Comparison of ENCODE assay signal across 28 mouse cellular contexts in genomic region chr12:111245070-111245469, GRCm38 (mm10). TPM values are rescaled to one million over a fixed set of nuclear protein-coding genes. Genes with fewer than 3 reads are reported as not detected.
"Had no signal": no experiment of that assay in that cellular context is flagged by ENCODE, and none has a peak within 500 bp of the region (broad histone marks: within the 10 kb centered on the region; RNA-seq: fewer than 3 reads in every experiment).

No protein-coding gene starts in this region.

- H3K4me1 ChIP-seq: heart, embryonic 10.5 days; heart, embryonic 12.5 days; hindbrain, embryonic 13.5 days; hindbrain, embryonic 15.5 days; intestine, embryonic 15.5 days; limb, embryonic 10.5 days; limb, embryonic 12.5 days had no signal

- H3K9ac ChIP-seq: heart, embryonic 12.5 days; hindbrain, embryonic 13.5 days; hindbrain, embryonic 15.5 days; intestine, embryonic 15.5 days; limb, embryonic 12.5 days; liver, embryonic 13.5 days; liver, embryonic 15.5 days had no signal

- H3K4me3 ChIP-seq: gastrocnemius, adult 2 months; heart, embryonic 10.5 days; heart, embryonic 12.5 days; hindbrain, embryonic 10.5 days; hindbrain, embryonic 13.5 days; hindbrain, embryonic 15.5 days; intestine, embryonic 15.5 days; layer of hippocampus, adult 2 months; left cerebral cortex, adult 2 months; limb, embryonic 10.5 days; limb, embryonic 12.5 days; liver, embryonic 13.5 days; liver, embryonic 15.5 days had no signal

- DNase-seq: gastrocnemius, adult 2 months; gastrocnemius, postnatal 10 days; gastrocnemius, postnatal 25 days; heart, adult 18-20 months; heart, postnatal 10 days; heart, postnatal 4 days; kidney, adult 18-20 months; kidney, adult 8-10 months; kidney, postnatal 10 days; kidney, postnatal 25 days; kidney, postnatal 4 days; liver; liver, embryonic 13.5 days had no signal

- H3K27ac ChIP-seq: gastrocnemius, adult 2 months; heart, embryonic 10.5 days; hindbrain, embryonic 10.5 days; hindbrain, embryonic 13.5 days; hindbrain, embryonic 15.5 days; intestine, embryonic 15.5 days; layer of hippocampus, adult 2 months; left cerebral cortex, adult 2 months; limb, embryonic 10.5 days; limb, embryonic 12.5 days; liver, embryonic 13.5 days; liver, embryonic 15.5 days had no signal

- ATAC-seq: inflammation-experienced regulatory T-cells, adult 6 months; intestine, embryonic 15.5 days; intestine, postnatal 0 days had no signal

- H3K9me3 ChIP-seq: heart, embryonic 10.5 days; heart, embryonic 12.5 days; hindbrain, embryonic 10.5 days; hindbrain, embryonic 13.5 days; hindbrain, embryonic 15.5 days; intestine, embryonic 15.5 days; limb, embryonic 10.5 days; limb, embryonic 12.5 days; liver, embryonic 13.5 days; liver, embryonic 15.5 days had no signal

- H3K4me2 ChIP-seq: heart, embryonic 12.5 days; hindbrain, embryonic 13.5 days; hindbrain, embryonic 15.5 days; intestine, embryonic 15.5 days; limb, embryonic 12.5 days; liver, embryonic 11.5 days; liver, embryonic 13.5 days; liver, embryonic 15.5 days had no signal

- H3K27me3 ChIP-seq: heart, embryonic 12.5 days; hindbrain, embryonic 13.5 days; hindbrain, embryonic 15.5 days; intestine, embryonic 15.5 days; limb, embryonic 12.5 days; liver, embryonic 13.5 days; liver, embryonic 15.5 days had no signal

RNA-seq across cellular contexts. Expression of gene Amn, which starts 25.8 kb away (rescaled TPM):
- total RNA-seq: gastrocnemius, adult 2 months; gastrocnemius, postnatal 25 days; heart, adult 18-20 months; heart, postnatal 10 days; heart, postnatal 25 days had no signal
- polyA plus RNA-seq: inflammation-experienced regulatory T-cells, adult 6 months had no signal
